Comparison of ENCODE assay signal across 7 mouse cellular contexts in the genomic region with DNA sequence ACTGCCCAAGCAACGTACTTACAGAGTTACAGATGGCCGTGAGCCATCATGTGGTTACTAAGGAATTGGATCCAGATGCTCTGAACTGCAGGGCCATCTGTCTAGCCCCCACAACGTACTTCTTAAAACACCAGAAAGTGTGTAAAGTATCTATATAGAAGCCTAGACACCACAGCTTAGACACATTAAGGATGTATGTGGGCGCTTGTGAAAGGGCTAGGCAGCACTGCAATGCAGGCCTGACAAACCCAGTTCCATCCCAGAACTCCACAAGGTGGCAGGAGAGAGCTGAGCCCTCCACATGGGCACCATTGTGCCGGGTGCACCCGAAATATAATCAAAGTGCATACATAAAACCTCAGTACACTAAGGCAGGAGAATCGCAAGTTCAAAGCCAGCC. TPM values are rescaled to one million over a fixed set of nuclear protein-coding genes. Genes with fewer than 3 reads are reported as not detected.
DNase-seq lines count a peak whose midpoint lies in the region; ATAC-seq and TF ChIP-seq lines count a peak whose summit lies in the region.

No protein-coding gene starts in this region.

- peak; percentile 51 for DNase-seq in CD4-positive, CD25-positive, alpha-beta regulatory T cell, adult 2 months (ENCODE audit: low read depth, low spot score)
- DNase-seq in Patski (ENCODE audit: low read depth, low spot score), result no peak
- DNase-seq in gastrocnemius, postnatal 14 days, result peak; percentile 50
- DNase-seq in layer of hippocampus, adult 11-12 months (ENCODE audit: low spot score), result peak; percentile 53
- peak; percentile 55 for DNase-seq in liver, postnatal 0 days
- peak; percentile 21 for DNase-seq in ovary, postnatal 14 days (ENCODE audit: low spot score)

- intact Hi-C loops in gastrocnemius, postnatal 14 days (cut with DNase I; ENCODE audit: low total_unique reads), result no loop called here

- 56% methylated on average over 7 of the region's 7 CpGs for WGBS in liver, postnatal 0 days (ENCODE audit: insufficient replicate concordance)

- H3K36me3 ChIP-seq in liver, postnatal 0 days (replicated peaks; ENCODE audit: insufficient read depth, low read length), result peaks cover 28% of the 10 kb centered on the region

- peak; percentile 87 for TF ChIP-seq CTCF in Patski (IDR thresholded peaks at IDR 0.05)
- peak; percentile 77 for TF ChIP-seq CTCF in liver, postnatal 0 days (IDR thresholded peaks at IDR 0.05; ENCODE audit: low read depth)

- no peaks in the 10 kb centered on the region for H3K9me3 ChIP-seq in liver, postnatal 0 days (ENCODE audit: low read length)

- no peaks in the 10 kb centered on the region for H3K4me1 ChIP-seq in liver, postnatal 0 days (ENCODE audit: insufficient read depth)

- H3K4me3 ChIP-seq in liver, postnatal 0 days (ENCODE audit: low read depth, low read length), result no peak overlapping the region

- POLR2A ChIA-PET in Patski (lab: Charles Lee), result no interaction called here

- no peak overlapping the region for H3K27ac ChIP-seq in liver, postnatal 0 days (ENCODE audit: low read depth)

- no peak overlapping the region for H3K9ac ChIP-seq in liver, postnatal 0 days (replicated peaks)

- in situ Hi-C loops in Patski (cut with MboI; ENCODE audit: low pct_unique_long_range_greater_than_20kb), result loop anchor here (5.0 kb wide), 1 partner anchor 89 kb away; no protein-coding TSS in a partner anchor

- ATAC-seq in Patski, result peak; percentile 54
- peak; percentile 96 for ATAC-seq in common myeloid progenitor, adult 5-6 weeks (replicated peaks; ENCODE audit: low read depth, poor library complexity, severe bottlenecking)
- ATAC-seq in liver, postnatal 0 days, result peak; percentile 71

- CTCF ChIA-PET in Patski (lab: Charles Lee), result interaction anchor here (1.1 to 2.2 kb wide), 7 partner anchors 9 to 242 kb away, joined by 3 to 13 read pairs (median 3); partner anchors contain the start of gene Abcd3

- no peak overlapping the region for H3K4me2 ChIP-seq in liver, postnatal 0 days (ENCODE audit: low read depth, low read length)

- no peak for TF ChIP-seq EP300 in liver, postnatal 0 days (IDR thresholded peaks at IDR 0.05; ENCODE audit: low read depth)

- no peaks in the 10 kb centered on the region for H3K27me3 ChIP-seq in Patski
- no peaks in the 10 kb centered on the region for H3K27me3 ChIP-seq in liver, postnatal 0 days (ENCODE audit: insufficient read depth, low read length)

RNA-seq across cellular contexts. Expression of gene Abcd3, which starts 37.2 kb away (rescaled TPM):
- polyA plus RNA-seq in Patski (2021), result 115 TPM
- 36.7 and 39.6 TPM in 2 replicates for total RNA-seq in common myeloid progenitor, adult 5-6 weeks (2017)
- 10 to 100 TPM; 31.1 to 37.0 TPM for total RNA-seq in gastrocnemius, postnatal 14 days (2021)
- polyA plus RNA-seq in liver, postnatal 0 days (2015; fragmentation: Nextera tagmentation; extraction: Ambion mirVana), result 132 and 148 TPM in 2 replicates

RNA-seq across cellular contexts. Expression of gene F3, which starts 54.6 kb away (rescaled TPM):
- 164 TPM for polyA plus RNA-seq in Patski (2021)
- total RNA-seq in common myeloid progenitor, adult 5-6 weeks (2017), result 1.5 TPM in 1 of 2 replicates, not detected in the other
- total RNA-seq in gastrocnemius, postnatal 14 days (2021), result 1 to 10 TPM; 4.5 to 7.3 TPM
- polyA plus RNA-seq in liver, postnatal 0 days (2015; fragmentation: Nextera tagmentation; extraction: Ambion mirVana), result 1.3 and 1.5 TPM in 2 replicates
